In genomic region chr17:24658017-24658758, GRCm38 (mm10) we compare ENCODE assay signal across 8 mouse cellular contexts. TPM values are rescaled to one million over a fixed set of nuclear protein-coding genes. Genes with fewer than 3 reads are reported as not detected.
DNase-seq lines count a peak whose midpoint lies in the region; ATAC-seq and TF ChIP-seq lines count a peak whose summit lies in the region.

TSS of gene Npw (minus strand) at chr17:24658457.

- H3K9ac ChIP-seq in forebrain, embryonic 11.5 days (ENCODE audit: low read length): peak within 1 kb of the TSS; percentile 51; the same call in 1 of the 2 replicates
- peak within 1 kb of the TSS; percentile 65 for H3K9ac ChIP-seq in kidney, embryonic 16.5 days (replicated peaks; ENCODE audit: low read length)

- 0 out of 2 replicates have a peak, but pooled peaks have one; percentile 12 for ATAC-seq in forebrain, embryonic 11.5 days (replicated peaks; ENCODE audit: low FRiP score)
- peak; percentile 44; the same call in 1 of the 2 replicates for ATAC-seq in kidney, embryonic 16.5 days (ENCODE audit: low FRiP score, low TSS enrichment)

- no peak for DNase-seq in left cerebral cortex, adult 2 months (ENCODE audit: extremely low spot score in 1 of 2, low spot score in 2 of 2)
- no peak for DNase-seq in left cerebral cortex, adult 9 months (ENCODE audit: low spot score in 2 of 2)
- DNase-seq in forebrain, embryonic 11.5 days (ENCODE audit: low spot score): peak; percentile 67
- DNase-seq in mesoderm, embryonic 11.5 days (ENCODE audit: low read depth, low spot score): peak; percentile 34
- no peak for DNase-seq in right cerebral cortex, postnatal 4 days
- no peak for DNase-seq in right cerebral cortex, postnatal 36 days (ENCODE audit: low spot score in 2 of 2)
- no peak for DNase-seq in cerebellum, postnatal 25 days

- intact Hi-C loops in left cerebral cortex, adult 2 months (cut with DNase I): no loop called here

- WGBS in forebrain, embryonic 11.5 days: 2% methylated on average over 47 of the region's 47 CpGs
- WGBS in kidney, embryonic 16.5 days: 2% methylated on average over 47 of the region's 47 CpGs

- H3K4me1 ChIP-seq in forebrain, embryonic 11.5 days (replicated peaks; ENCODE audit: control insufficient read depth, insufficient read depth, low read length): peaks cover 6% of the 10 kb centered on the region; the same call in 1 of the 2 replicates
- H3K4me1 ChIP-seq in kidney, embryonic 16.5 days (ENCODE audit: insufficient read depth, low read length): peaks cover 12% of the 10 kb centered on the region

- H3K27me3 ChIP-seq in forebrain, embryonic 11.5 days (ENCODE audit: control insufficient read depth, insufficient read depth, low read length): peaks cover 27% of the 10 kb centered on the region
- peaks cover 42% of the 10 kb centered on the region for H3K27me3 ChIP-seq in kidney, embryonic 16.5 days (ENCODE audit: insufficient read depth, low read length)

- no peaks in the 10 kb centered on the region for H3K9me3 ChIP-seq in forebrain, embryonic 11.5 days (ENCODE audit: control insufficient read depth, low read length)
- no peaks in the 10 kb centered on the region for H3K9me3 ChIP-seq in kidney, embryonic 16.5 days (ENCODE audit: low read length)

- no peak within 1 kb of the TSS for H3K27ac ChIP-seq in left cerebral cortex, adult 2 months
- no peak within 1 kb of the TSS for H3K27ac ChIP-seq in forebrain, embryonic 11.5 days (ENCODE audit: low read depth, low read length)
- H3K27ac ChIP-seq in kidney, embryonic 16.5 days (ENCODE audit: low read length): no peak within 1 kb of the TSS

- H3K4me2 ChIP-seq in forebrain, embryonic 11.5 days (ENCODE audit: low read depth, low read length, severe bottlenecking): peak within 1 kb of the TSS; percentile 65
- peak within 1 kb of the TSS; percentile 94 for H3K4me2 ChIP-seq in kidney, embryonic 16.5 days (replicated peaks; ENCODE audit: low read depth, low read length)

- peak within 1 kb of the TSS; percentile 30 for H3K4me3 ChIP-seq in left cerebral cortex, adult 2 months
- peak within 1 kb of the TSS; percentile 33 for H3K4me3 ChIP-seq in forebrain, embryonic 11.5 days (ENCODE audit: low read depth, low read length)
- peak within 1 kb of the TSS; percentile 55 for H3K4me3 ChIP-seq in kidney, embryonic 16.5 days (ENCODE audit: low read length)

- H3K36me3 ChIP-seq in forebrain, embryonic 11.5 days (ENCODE audit: control insufficient read depth, insufficient read depth, low read length): no peaks in the 10 kb centered on the region
- no peaks in the 10 kb centered on the region for H3K36me3 ChIP-seq in kidney, embryonic 16.5 days (ENCODE audit: insufficient read depth, low read length)

- TF ChIP-seq CTCF in left cerebral cortex, adult 2 months (IDR thresholded peaks at IDR 0.05): no peak; the same call in 1 of the 2 replicates

RNA-seq across cellular contexts. Expression of gene Npw, which starts in this region (rescaled TPM):
- 1 to 10 TPM in 1 of 2 experiments, under 1 TPM in 1; 0.58 to 1.4 TPM for total RNA-seq in left cerebral cortex, adult 2 months (2021)
- 0.32 TPM in 1 of 2 replicates, not detected in the other for polyA plus RNA-seq in forebrain, embryonic 11.5 days (2014; fragmentation: Nextera tagmentation; extraction: Ambion mirVana)
- 0.37 TPM in 1 of 2 replicates, not detected in the other for polyA plus RNA-seq in kidney, embryonic 16.5 days (2015; fragmentation: Nextera tagmentation; extraction: Ambion mirVana)

Comparison
In these comparisons a context has a peak if more than half of its experiments do, and no peak if none do; other contexts are left out.
1. Peak in DNase-seq, ATAC-seq, H3K4me3 ChIP-seq, H3K9ac ChIP-seq and H3K4me2 ChIP-seq in forebrain, embryonic 11.5 days; RNA of the gene not detected or under 1 TPM.
2. Peak in ATAC-seq, H3K4me3 ChIP-seq, H3K9ac ChIP-seq and H3K4me2 ChIP-seq in kidney, embryonic 16.5 days; RNA of the gene not detected or under 1 TPM.